21 mouse cellular contexts compared by ENCODE assay signal in the genomic region with DNA sequence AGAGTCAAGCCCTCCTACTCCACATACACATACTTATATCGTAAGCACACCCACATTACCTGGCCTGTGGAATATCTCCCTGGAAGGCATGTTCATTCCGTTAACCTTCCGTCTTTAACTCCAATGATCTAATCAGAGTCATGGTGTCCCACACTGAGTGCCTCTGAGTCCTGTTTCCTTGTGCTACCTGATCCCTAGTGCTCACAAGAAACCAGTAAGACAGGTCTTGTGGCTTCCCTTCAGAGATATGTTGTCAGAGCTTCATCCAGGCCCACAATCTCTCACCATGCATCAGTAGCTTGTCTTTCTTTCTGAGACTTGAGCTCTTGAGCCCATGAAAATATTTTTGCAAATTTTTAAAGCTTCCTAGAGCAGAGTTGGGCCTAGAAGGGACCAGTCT.
DNase-seq lines count a peak whose midpoint lies in the region; ATAC-seq lines count a peak whose summit lies in the region.
"Had no signal": no experiment of that assay in that cellular context is flagged by ENCODE, and none has a peak within 500 bp of the region (broad histone marks: within the 10 kb centered on the region; RNA-seq: fewer than 3 reads in every experiment).

No protein-coding gene starts in this region.

- no peaks in the 10 kb centered on the region for H3K36me3 ChIP-seq in forebrain, embryonic 11.5 days (ENCODE audit: control insufficient read depth, insufficient read depth, low read length)
- H3K36me3 ChIP-seq in forebrain, embryonic 13.5 days (ENCODE audit: poor library complexity, severe bottlenecking), result no peaks in the 10 kb centered on the region
- H3K36me3 ChIP-seq in hindbrain, embryonic 11.5 days (ENCODE audit: control insufficient read depth, insufficient read depth, low read length), result no peaks in the 10 kb centered on the region
- H3K36me3 ChIP-seq: embryonic facial prominence, embryonic 13.5 days; forebrain, embryonic 10.5 days had no signal

- DNase-seq in forebrain, embryonic 11.5 days (ENCODE audit: low spot score), result peak; percentile 35
- peak; percentile 34 for DNase-seq in urinary bladder, postnatal 14 days (ENCODE audit: low spot score)
- DNase-seq in urinary bladder, postnatal 36 days (ENCODE audit: low spot score in 2 of 2), result no peak
- peak; percentile 33 for DNase-seq in fat pad, adult 2 months (ENCODE audit: extremely low read depth, low read depth, low spot score)
- DNase-seq in layer of hippocampus, adult 9-10 months (ENCODE audit: low spot score), result no peak
- no peak for DNase-seq in hindbrain, embryonic 11.5 days (ENCODE audit: low spot score)
- DNase-seq: adrenal gland, adult 2 months; adrenal gland, postnatal 10 days; adrenal gland, postnatal 25 days; cerebellum, adult 11 months; cerebellum, adult 18-20 months; cerebellum, adult 8-10 months; cerebellum, adult 9-11 months; cerebellum, postnatal 14 days; cerebellum, postnatal 36 days; embryo, embryonic 11 days had no signal

- no peaks in the 10 kb centered on the region for H3K9me3 ChIP-seq in forebrain, embryonic 11.5 days (ENCODE audit: control insufficient read depth, low read length)
- H3K9me3 ChIP-seq in forebrain, embryonic 13.5 days (replicated peaks), result no peaks in the 10 kb centered on the region
- H3K9me3 ChIP-seq in hindbrain, embryonic 11.5 days (ENCODE audit: control insufficient read depth, low read length), result no peaks in the 10 kb centered on the region
- H3K9me3 ChIP-seq: embryonic facial prominence, embryonic 13.5 days; forebrain, embryonic 10.5 days had no signal

- H3K9ac ChIP-seq in forebrain, embryonic 11.5 days (ENCODE audit: low read length), result no peak overlapping the region
- no peak overlapping the region for H3K9ac ChIP-seq in forebrain, embryonic 13.5 days
- H3K9ac ChIP-seq in hindbrain, embryonic 11.5 days (ENCODE audit: low read depth, low read length), result no peak overlapping the region
- H3K9ac ChIP-seq: embryonic facial prominence, embryonic 13.5 days had no signal

- no peaks in the 10 kb centered on the region for H3K4me1 ChIP-seq in forebrain, embryonic 11.5 days (replicated peaks; ENCODE audit: control insufficient read depth, insufficient read depth, low read length)
- H3K4me1 ChIP-seq in forebrain, embryonic 13.5 days, result no peaks in the 10 kb centered on the region
- no peaks in the 10 kb centered on the region for H3K4me1 ChIP-seq in hindbrain, embryonic 11.5 days (replicated peaks; ENCODE audit: control insufficient read depth, insufficient read depth, low read length)
- H3K4me1 ChIP-seq: embryonic facial prominence, embryonic 13.5 days had no signal

- no peak overlapping the region for H3K4me2 ChIP-seq in forebrain, embryonic 11.5 days (ENCODE audit: low read depth, low read length, severe bottlenecking)
- no peak overlapping the region for H3K4me2 ChIP-seq in forebrain, embryonic 13.5 days
- no peak overlapping the region for H3K4me2 ChIP-seq in hindbrain, embryonic 11.5 days (replicated peaks; ENCODE audit: low read depth, low read length)
- H3K4me2 ChIP-seq: embryonic facial prominence, embryonic 13.5 days had no signal

- H3K4me3 ChIP-seq in forebrain, embryonic 11.5 days (ENCODE audit: low read depth, low read length), result no peak overlapping the region
- H3K4me3 ChIP-seq in forebrain, embryonic 13.5 days, result no peak overlapping the region
- no peak overlapping the region for H3K4me3 ChIP-seq in hindbrain, embryonic 11.5 days (ENCODE audit: low read depth, low read length)
- H3K4me3 ChIP-seq: embryonic facial prominence, embryonic 13.5 days; forebrain, embryonic 10.5 days had no signal

- ATAC-seq in forebrain, embryonic 11.5 days (replicated peaks; ENCODE audit: low FRiP score), result no peak
- ATAC-seq in forebrain, embryonic 13.5 days, result no peak
- ATAC-seq in hindbrain, embryonic 11.5 days (ENCODE audit: low FRiP score), result no peak
- ATAC-seq: forebrain, embryonic 14.5 days; forebrain, embryonic 16.5 days had no signal

- H3K27me3 ChIP-seq in forebrain, embryonic 11.5 days (ENCODE audit: control insufficient read depth, insufficient read depth, low read length), result no peaks in the 10 kb centered on the region
- H3K27me3 ChIP-seq in forebrain, embryonic 13.5 days, result 0 out of 2 replicates have a peak, but pooled peaks cover 3% of the 10 kb centered on the region
- no peaks in the 10 kb centered on the region for H3K27me3 ChIP-seq in hindbrain, embryonic 11.5 days (ENCODE audit: control insufficient read depth, insufficient read depth, low read length)
- H3K27me3 ChIP-seq: embryonic facial prominence, embryonic 13.5 days had no signal

- 92% methylated on average over 3 of the region's 3 CpGs for WGBS in forebrain, embryonic 11.5 days
- 99% methylated on average over 3 of the region's 3 CpGs for WGBS in forebrain, embryonic 13.5 days
- 93% methylated on average over 3 of the region's 3 CpGs for WGBS in hindbrain, embryonic 11.5 days

- H3K27ac ChIP-seq in forebrain, embryonic 11.5 days (ENCODE audit: low read depth, low read length), result no peak overlapping the region
- no peak overlapping the region for H3K27ac ChIP-seq in forebrain, embryonic 13.5 days
- no peak overlapping the region for H3K27ac ChIP-seq in hindbrain, embryonic 11.5 days (ENCODE audit: low read depth, low read length)
- H3K27ac ChIP-seq: embryonic facial prominence, embryonic 13.5 days; forebrain, embryonic 10.5 days had no signal

Comparison
In these comparisons a context has a peak if more than half of its experiments do, and no peak if none do; other contexts are left out.
1. DNase-seq: peak in forebrain, embryonic 11.5 days (single experiment), urinary bladder, postnatal 14 days (single experiment) and fat pad, adult 2 months (single experiment); none in urinary bladder, postnatal 36 days (0 of 2), layer of hippocampus, adult 9-10 months (single experiment) and hindbrain, embryonic 11.5 days (single experiment).